Mouse (Mus musculus): ENCODE measurements around the gene Dop1b. TPM values are rescaled to one million over a fixed set of nuclear protein-coding genes. Genes with fewer than 3 reads are reported as not detected.

Gene Dop1b
- total and polyA plus RNA-seq, 2 experiments from 2014 or later: 26.8 to 74.8 TPM

DNA sequence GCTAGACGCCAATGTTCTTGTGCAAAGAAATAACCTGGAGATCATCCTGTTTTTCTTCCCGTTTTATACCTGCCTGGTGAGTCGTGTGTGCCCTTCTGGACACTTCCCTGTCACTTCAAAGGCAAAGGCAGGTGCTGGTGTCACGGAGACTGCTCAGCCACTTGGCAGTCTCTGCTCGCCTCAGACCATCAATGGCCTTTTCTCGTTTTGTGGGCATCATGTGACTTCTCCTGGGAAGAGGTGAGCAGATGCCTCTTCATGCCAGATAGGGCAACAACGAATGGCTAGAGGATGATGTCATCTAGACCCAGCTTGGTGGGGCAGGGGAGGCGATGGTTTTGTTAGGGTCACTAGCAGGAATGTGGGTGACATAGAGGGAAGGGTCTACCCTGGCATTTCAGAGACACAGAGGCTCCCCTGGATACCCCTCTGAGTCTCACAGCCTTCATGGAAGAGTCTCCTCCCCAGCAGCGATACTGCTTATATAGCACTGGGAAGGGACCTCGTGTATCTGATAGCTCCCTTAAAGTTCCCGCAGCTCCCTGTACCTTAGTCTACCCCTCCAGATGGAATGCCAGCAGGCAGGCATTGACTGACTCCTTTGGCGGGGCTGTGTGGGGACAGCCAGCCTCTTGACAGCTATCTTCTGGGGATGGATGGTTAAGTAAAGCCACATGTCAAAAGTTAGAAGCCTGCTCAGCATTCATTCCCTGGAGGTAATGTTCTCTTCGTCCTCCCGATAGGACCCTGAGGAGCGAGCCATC lies 37.6 kb downstream of the Dop1b start:
- 75% methylated on average over 15 of the region's 15 CpGs for WGBS
- Histone ChIP-seq H3K9me3 (ENCODE audit: low read length) (no peaks in the 10 kb centered on the region), H3K9ac (replicated peaks; ENCODE audit: low read length) (no peak overlapping the region), H3K27me3 (ENCODE audit: insufficient read depth, low read length) (no peaks in the 10 kb centered on the region), H3K4me2 (ENCODE audit: low read depth, low read length) (no peak overlapping the region), H3K36me3 (ENCODE audit: insufficient read depth, low read length) (peaks cover 15% of the 10 kb centered on the region), H3K4me3 (ENCODE audit: low read length) (no peak overlapping the region), H3K4me1 (ENCODE audit: insufficient read depth, low read length) (no peaks in the 10 kb centered on the region), H3K27ac (no peak overlapping the region)
- no peak; the same call in 1 of the 2 replicates for ATAC-seq
- no peak for DNase-seq (ENCODE audit: low spot score)
- TF ChIP-seq CTCF (IDR thresholded peaks at IDR 0.05; ENCODE audit: low read depth): no peak

DNA sequence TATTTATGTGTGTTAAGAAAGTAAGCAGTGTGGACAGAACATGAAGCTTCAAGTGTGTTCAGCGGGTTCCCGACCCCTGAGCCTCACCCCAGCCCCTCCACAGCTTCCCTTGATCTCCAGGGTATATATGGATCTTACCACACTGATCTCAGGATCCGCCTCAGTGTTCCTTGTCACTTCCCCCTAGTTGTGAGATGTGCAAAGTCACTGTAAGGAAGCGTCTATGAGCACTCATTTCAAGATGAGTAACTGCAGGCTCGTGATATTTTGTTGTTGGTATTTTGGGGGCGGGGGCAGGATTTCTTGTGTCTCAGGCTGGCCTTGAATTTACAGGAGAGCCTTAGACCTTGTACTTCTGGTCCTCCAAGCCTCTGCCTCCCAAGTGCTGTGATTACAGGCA lies 38.8 kb downstream of the Dop1b start:
- Histone ChIP-seq H3K9me3 (ENCODE audit: low read length) (no peaks in the 10 kb centered on the region), H3K36me3 (ENCODE audit: insufficient read depth, low read length) (peaks cover 26% of the 10 kb centered on the region), H3K27me3 (ENCODE audit: insufficient read depth, low read length) (no peaks in the 10 kb centered on the region), H3K4me1 (ENCODE audit: insufficient read depth, low read length) (no peaks in the 10 kb centered on the region), H3K4me2 (ENCODE audit: low read depth, low read length) (no peak overlapping the region), H3K9ac (replicated peaks; ENCODE audit: low read length) (no peak overlapping the region), H3K4me3 (ENCODE audit: low read length) (no peak overlapping the region), H3K27ac (no peak overlapping the region)
- TF ChIP-seq CTCF (IDR thresholded peaks at IDR 0.05; ENCODE audit: low read depth): no peak
- no peak for DNase-seq (ENCODE audit: low spot score)
- no peak for ATAC-seq
- 87% methylated on average over 6 of the region's 6 CpGs for WGBS

DNA sequence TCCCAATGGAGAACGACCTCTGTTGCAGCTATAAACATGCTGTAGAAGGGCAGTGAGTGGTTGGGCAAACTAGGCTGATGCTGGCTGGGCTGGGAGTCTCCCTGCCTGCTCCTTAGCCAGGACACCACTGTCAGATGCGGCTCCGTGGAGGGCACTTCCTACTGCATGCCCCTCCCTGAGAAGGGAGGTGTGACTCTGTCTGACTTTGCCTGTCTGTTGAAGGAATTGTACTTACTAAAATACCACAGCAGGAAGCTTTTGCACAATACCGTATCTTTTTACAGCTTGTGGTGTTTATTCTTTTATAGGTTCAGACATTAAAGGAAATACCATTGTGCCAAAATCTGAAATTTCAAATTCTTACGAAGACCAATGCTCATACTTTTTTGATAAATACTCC lies 40.1 kb downstream of the Dop1b start:
- Histone ChIP-seq H3K4me3 (ENCODE audit: low read length) (no peak overlapping the region), H3K4me1 (ENCODE audit: insufficient read depth, low read length) (no peaks in the 10 kb centered on the region), H3K27ac (no peak overlapping the region), H3K27me3 (ENCODE audit: insufficient read depth, low read length) (no peaks in the 10 kb centered on the region), H3K4me2 (ENCODE audit: low read depth, low read length) (no peak overlapping the region), H3K9ac (replicated peaks; ENCODE audit: low read length) (no peak overlapping the region), H3K36me3 (ENCODE audit: insufficient read depth, low read length) (peaks cover 38% of the 10 kb centered on the region), H3K9me3 (ENCODE audit: low read length) (no peaks in the 10 kb centered on the region)
- TF ChIP-seq CTCF (IDR thresholded peaks at IDR 0.05; ENCODE audit: low read depth): no peak
- ATAC-seq (no peak), DNase-seq (ENCODE audit: low spot score) (no peak)
- 57% methylated on average over 5 of the region's 5 CpGs for WGBS

DNA sequence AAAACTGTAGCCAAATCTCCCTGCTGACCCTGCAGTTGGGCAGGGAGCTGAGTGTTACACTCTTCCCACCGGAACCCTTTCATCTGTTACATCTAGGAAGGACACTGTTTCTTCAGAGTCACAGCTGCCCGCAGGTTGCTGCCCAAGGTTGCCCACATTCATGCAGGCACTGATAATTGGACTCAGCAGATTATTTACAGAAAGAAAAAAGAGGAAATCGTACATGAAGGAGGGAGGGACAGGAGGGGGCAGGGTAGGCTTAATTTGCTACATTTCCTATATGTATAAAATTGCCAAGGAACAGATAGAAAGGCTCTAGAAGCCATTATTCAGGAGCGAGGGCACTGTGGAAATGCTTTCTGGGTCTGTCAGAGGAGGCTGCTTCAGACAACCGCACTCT lies 44.9 kb downstream of the Dop1b start:
- Histone ChIP-seq H3K4me1 (ENCODE audit: insufficient read depth, low read length) (no peaks in the 10 kb centered on the region), H3K36me3 (ENCODE audit: insufficient read depth, low read length) (peaks cover 70% of the 10 kb centered on the region), H3K9ac (replicated peaks; ENCODE audit: low read length) (no peak overlapping the region), H3K27ac (no peak overlapping the region), H3K27me3 (ENCODE audit: insufficient read depth, low read length) (no peaks in the 10 kb centered on the region), H3K4me3 (ENCODE audit: low read length) (no peak overlapping the region), H3K4me2 (ENCODE audit: low read depth, low read length) (no peak overlapping the region), H3K9me3 (ENCODE audit: low read length) (no peaks in the 10 kb centered on the region)
- no peak for TF ChIP-seq CTCF (IDR thresholded peaks at IDR 0.05; ENCODE audit: low read depth)
- WGBS: 88% methylated on average over 5 of the region's 5 CpGs
- DNase-seq (ENCODE audit: low spot score) (no peak), ATAC-seq (no peak)

DNA sequence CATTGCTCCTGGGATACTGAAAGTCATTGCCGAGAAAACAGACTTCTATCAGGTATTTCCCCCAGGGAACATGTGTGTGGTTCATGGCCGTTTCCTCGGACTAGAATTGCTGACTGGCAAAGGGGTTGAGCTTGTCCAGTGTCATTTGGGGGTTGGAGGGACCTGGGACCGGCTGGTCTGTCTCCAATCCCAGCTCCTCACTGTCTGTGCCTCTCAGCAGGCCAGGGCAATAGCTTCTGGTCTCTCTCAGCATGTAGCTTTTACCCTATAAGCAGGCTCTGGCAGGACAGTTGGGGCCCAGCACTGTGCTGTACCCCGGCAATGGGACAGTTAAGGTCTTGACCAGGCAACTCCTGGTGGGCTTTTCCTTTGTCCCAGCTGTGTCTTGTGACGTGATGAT lies 51.7 kb downstream of the Dop1b start:
- H3K9ac ChIP-seq (replicated peaks; ENCODE audit: low read length): no peak overlapping the region
- no peak overlapping the region for H3K4me2 ChIP-seq (ENCODE audit: low read depth, low read length)
- H3K36me3 ChIP-seq (ENCODE audit: insufficient read depth, low read length): peaks cover 51% of the 10 kb centered on the region
- no peak overlapping the region for H3K4me3 ChIP-seq (ENCODE audit: low read length)
- no peak overlapping the region for H3K27ac ChIP-seq
- no peaks in the 10 kb centered on the region for H3K27me3 ChIP-seq (ENCODE audit: insufficient read depth, low read length)
- H3K4me1 ChIP-seq (ENCODE audit: insufficient read depth, low read length): no peaks in the 10 kb centered on the region
- ATAC-seq: no peak
- H3K9me3 ChIP-seq (ENCODE audit: low read length): no peaks in the 10 kb centered on the region
- no peak for DNase-seq (ENCODE audit: low spot score)
- WGBS: 65% methylated on average over 6 of the region's 6 CpGs
- TF ChIP-seq CTCF (IDR thresholded peaks at IDR 0.05; ENCODE audit: low read depth): no peak

DNA sequence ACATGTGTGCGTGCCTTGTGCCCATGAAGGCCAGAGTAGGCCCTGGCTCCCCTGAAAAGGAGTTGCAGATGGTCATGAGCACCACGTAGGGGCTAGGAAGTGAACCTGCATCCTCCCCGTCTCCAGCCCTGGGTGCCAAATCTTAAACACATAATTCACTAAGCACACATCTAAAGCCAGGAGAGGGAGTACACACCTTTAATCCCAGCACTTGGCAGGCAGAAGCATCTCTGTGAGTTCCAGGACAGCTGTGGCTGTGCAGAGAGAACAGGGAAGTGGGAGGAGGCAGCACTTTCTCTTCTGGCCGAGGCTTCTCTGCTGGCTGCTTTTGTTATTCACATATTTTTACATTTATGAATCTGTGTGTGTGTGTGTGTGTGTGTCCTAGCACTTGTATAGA lies 52.9 kb downstream of the Dop1b start:
- no peak overlapping the region for H3K27ac ChIP-seq
- peak; percentile 14; the same call in 1 of the 2 replicates for TF ChIP-seq CTCF (IDR thresholded peaks at IDR 0.05; ENCODE audit: low read depth)
- DNase-seq (ENCODE audit: low spot score) (no peak), ATAC-seq (no peak)
- no peaks in the 10 kb centered on the region for H3K27me3 ChIP-seq (ENCODE audit: insufficient read depth, low read length)
- H3K4me3 ChIP-seq (ENCODE audit: low read length): no peak overlapping the region
- peaks cover 52% of the 10 kb centered on the region for H3K36me3 ChIP-seq (ENCODE audit: insufficient read depth, low read length)
- no peaks in the 10 kb centered on the region for H3K4me1 ChIP-seq (ENCODE audit: insufficient read depth, low read length)
- no peak overlapping the region for H3K4me2 ChIP-seq (ENCODE audit: low read depth, low read length)
- WGBS: 67% methylated on average over 4 of the region's 4 CpGs
- no peaks in the 10 kb centered on the region for H3K9me3 ChIP-seq (ENCODE audit: low read length)
- H3K9ac ChIP-seq (replicated peaks; ENCODE audit: low read length): no peak overlapping the region

DNA sequence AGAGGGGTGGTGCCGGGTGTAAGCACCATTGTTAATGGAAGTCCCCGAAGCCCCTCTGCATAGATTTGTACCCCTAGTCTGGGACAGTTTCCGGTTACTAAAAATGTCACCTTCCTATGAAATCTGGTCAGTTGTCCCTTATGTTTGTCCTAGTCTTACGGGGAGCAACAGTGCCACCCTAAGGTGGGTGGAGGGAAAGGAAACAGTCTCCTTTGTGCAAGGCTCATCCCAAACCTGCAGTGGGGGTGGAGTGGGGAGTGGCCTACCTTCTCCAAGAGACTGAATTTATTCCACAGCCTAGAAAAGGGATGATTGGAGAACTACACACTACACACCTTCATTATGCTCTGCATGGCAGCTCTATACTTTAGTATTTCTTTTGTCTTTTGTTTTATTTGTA lies 55.3 kb downstream of the Dop1b start:
- no peak overlapping the region for H3K27ac ChIP-seq
- 58% methylated on average over 4 of the region's 4 CpGs for WGBS
- no peak overlapping the region for H3K4me3 ChIP-seq (ENCODE audit: low read length)
- H3K36me3 ChIP-seq (ENCODE audit: insufficient read depth, low read length): peaks cover 68% of the 10 kb centered on the region
- no peaks in the 10 kb centered on the region for H3K4me1 ChIP-seq (ENCODE audit: insufficient read depth, low read length)
- H3K9ac ChIP-seq (replicated peaks; ENCODE audit: low read length): no peak overlapping the region
- H3K27me3 ChIP-seq (ENCODE audit: insufficient read depth, low read length): no peaks in the 10 kb centered on the region
- peak; percentile 64 for ATAC-seq
- H3K4me2 ChIP-seq (ENCODE audit: low read depth, low read length): no peak overlapping the region
- no peaks in the 10 kb centered on the region for H3K9me3 ChIP-seq (ENCODE audit: low read length)
- TF ChIP-seq CTCF (IDR thresholded peaks at IDR 0.05; ENCODE audit: low read depth): peak; percentile 77
- peak; percentile 72 for DNase-seq (ENCODE audit: low spot score)

Data from hindbrain, postnatal 0 days (tissue).